Mouse (Mus musculus) cerebellum, postnatal 4 days (tissue): ENCODE data around the gene Mtr.
A peak's percentile ranks its signal among the peaks of the same experiment; 100 is the strongest.
"Not testable (repeated sequence)": the region's sequence is repeated elsewhere in the genome, so short reads cannot be mapped to it uniquely, and the experiment has no call there.

Source experiments
- DNase-seq, 2 experiments: peaks; one replicate each; pipeline ENCODE4 v3.0.0; 2022; ENCODE audit warnings: low spot score in 2 of 2, mixed read lengths in 1 of 2

Gene Mtr

DNA sequence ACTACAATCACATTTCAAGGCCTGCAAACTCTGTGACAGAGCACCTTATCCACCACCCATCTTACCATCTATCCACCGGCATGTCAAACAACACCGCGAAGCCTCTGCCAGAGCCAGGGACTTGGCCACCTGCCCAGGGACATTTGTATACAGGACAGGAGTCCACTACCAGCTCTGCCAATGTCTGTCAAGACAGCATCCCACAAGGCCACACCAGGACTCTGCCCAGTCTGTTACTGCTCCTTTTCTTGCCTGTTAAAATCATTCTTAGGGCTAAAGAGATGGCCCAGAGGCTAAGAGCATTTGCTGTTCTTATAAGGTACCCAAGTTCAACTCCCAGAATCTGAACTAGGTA lies 97.8 kb downstream of the Mtr start:
- DNase-seq, result peak in 1 of 2 experiments; percentile 42

DNA sequence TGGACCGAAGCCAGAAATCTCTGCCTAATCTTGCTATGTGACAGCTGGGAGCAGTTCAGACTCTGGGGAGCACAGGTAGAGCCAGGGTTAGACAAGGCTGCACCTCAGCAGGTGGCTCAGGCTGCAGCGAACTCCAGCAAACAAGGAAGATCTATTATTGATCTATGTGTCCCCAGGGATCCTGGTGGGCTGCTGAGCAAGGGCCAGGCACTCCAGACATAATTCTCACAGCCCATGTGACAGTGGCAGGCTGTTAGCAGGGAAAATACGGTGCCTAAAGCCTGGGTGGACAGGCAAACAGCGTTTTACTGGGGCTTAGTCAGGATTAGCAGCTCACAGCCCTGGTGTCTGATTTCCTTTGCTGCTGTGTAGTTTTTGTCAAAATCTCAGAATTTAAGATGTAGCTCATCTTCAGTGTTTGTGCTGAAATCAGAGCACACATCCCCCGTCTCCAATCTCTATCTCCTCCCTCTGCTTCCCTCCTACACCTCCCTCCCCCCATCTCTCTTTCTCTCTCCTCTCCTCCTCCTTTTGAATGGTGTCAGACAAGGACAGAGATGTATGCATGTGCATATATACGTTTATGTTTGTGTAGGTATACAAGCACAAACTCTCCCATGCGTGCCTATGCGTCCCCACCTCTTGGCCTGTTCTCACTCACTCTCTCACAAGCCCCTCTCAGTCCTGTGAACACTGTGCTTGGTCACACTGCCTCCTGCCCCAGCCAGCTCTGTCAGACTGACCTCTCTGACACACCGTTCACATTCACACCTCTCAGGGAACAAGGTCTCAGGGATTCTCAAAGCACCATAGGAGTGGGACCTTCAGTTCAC lies 98.4 kb downstream of the Mtr start:
- no peak for DNase-seq

DNA sequence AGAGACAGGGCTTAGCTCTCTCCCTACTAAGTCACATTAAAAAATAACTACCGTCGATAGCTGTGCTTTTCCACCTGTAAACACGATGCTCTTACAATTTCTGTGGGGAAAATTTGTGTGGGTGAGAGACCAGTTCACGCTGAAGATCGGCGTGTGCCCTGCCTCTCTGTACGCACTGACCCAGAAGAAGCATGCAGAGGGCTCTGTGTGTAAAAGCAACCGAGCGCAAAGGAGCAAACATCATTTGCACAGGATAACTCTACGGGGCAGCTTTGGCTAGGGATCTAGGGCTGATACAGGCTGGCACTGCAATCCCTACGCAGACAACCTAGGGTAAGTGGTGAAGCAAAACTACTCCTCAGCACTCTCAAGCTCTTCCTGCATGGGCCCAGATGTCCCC lies 104.0 kb downstream of the Mtr start:
- DNase-seq, result no peak

DNA sequence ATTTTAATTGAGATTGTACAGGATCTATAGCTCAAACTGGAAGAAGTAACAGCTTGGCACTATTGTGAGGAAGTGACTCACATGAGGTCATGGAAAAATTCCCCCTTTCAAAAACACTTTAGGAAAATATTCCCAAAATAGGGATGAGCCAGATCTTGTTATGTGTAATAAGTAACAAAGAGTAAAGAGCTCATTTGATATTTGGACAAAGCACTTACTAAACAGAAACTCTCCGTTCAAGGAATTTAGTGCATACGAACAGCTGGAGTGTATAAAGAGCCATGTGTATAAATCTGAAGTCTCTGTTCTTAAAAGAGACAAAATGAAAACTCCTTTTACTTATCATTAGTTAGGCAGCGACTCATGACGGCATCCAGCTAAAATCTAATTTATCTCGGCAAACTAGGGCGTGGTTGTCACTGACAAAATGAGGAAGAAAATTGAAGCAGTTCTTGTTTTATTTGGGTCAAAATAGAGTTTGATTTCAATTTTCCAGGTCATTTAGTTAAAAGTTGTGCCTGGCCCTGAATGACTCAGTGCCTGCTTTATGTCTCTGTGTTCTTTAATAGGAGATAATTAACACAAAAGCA lies 110.9 kb downstream of the Mtr start:
- no peak for DNase-seq

DNA sequence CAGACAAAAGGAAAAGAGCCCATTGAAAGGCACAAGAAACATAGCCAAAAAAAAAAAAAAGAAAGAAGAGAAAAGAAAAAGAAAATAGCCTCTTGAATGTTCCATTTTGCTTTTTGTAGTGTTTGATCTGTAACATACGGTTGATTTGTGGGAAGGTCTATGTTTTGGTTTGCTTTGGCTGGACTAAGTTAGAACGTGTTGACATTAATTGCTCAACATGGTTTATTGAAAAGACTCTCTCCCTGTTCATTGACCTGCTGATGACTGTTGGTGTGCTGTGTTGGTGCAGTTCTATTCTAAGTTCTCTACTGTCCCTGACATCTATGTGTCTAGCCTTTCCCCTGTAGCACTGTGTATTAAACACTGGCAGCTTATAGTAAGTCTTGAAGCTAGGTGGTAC lies 111.5 kb downstream of the Mtr start:
- DNase-seq, result no peak

DNA sequence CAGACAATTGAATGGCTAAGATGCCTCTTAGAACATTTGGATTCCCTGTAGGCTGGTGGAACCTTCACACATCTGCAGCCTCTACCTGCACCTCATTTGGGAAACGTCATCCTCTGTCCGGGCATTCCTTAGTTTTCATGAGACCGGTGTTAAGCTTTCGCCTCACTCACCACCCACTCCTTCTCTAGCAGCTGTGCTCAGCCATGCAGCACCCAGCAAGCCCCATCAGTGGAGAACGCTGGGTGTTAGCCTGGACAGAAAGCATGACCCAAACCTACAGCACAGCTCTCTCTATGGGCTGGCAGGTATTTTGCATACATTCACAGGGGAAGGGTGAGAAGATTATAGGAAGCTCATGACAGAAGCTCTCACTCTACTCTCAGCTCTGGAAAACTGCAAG lies 114.6 kb downstream of the Mtr start:
- DNase-seq, result no peak

DNA sequence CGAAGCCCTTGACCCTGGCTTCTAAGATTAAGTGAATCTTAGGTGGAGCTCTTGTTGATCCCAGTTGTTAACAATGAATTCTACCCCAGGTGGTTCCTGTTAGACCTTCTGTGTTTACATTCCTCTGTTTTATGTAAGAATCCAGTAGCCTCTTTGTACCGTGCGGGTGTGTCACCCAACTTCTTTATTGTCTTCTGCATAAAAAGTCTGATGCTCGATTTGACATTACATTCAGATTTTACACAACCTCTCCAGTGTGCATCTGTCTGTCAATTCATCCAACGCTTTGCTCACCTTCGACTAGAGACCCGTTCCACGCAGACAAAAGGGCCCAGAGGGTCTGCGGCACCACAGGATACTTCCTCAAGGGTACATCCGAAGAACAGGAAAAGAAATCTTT lies 121.5 kb downstream of the Mtr start:
- DNase-seq, result not testable (repeated sequence)

DNA sequence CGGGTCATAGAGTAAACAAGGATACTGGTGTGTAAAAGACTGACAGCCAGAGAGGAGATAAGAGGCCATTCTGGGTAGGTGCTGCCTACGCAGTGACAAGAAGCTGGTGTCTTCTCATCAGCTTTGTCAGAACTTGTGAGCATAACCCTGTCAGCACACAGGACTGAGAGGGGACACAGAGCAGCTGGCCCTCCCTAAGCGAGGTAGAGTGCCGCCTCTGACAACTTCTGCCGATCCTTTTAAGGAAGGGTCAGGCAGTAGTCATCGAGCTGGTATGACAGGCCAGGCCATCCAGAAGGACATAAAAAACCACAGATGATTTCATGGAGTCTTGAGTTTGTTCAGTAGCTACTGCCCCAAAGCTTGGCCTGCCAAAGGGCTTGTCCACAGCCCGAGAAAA lies 124.4 kb downstream of the Mtr start:
- no peak for DNase-seq
